Mouse (Mus musculus) right cerebral cortex, postnatal 36 days (tissue): ENCODE results near the gene Ddx46.
"Not testable (repeated sequence)": the region's sequence is repeated elsewhere in the genome, so short reads cannot be mapped to it uniquely, and the experiment has no call there.

Experiments used
- DNase-seq, 2 experiments: peaks; one replicate each; pipeline ENCODE4 v3.0.0; 2022; ENCODE audit warnings: low spot score in 2 of 2, mixed read lengths in 1 of 2

The Ddx46 gene

DNA sequence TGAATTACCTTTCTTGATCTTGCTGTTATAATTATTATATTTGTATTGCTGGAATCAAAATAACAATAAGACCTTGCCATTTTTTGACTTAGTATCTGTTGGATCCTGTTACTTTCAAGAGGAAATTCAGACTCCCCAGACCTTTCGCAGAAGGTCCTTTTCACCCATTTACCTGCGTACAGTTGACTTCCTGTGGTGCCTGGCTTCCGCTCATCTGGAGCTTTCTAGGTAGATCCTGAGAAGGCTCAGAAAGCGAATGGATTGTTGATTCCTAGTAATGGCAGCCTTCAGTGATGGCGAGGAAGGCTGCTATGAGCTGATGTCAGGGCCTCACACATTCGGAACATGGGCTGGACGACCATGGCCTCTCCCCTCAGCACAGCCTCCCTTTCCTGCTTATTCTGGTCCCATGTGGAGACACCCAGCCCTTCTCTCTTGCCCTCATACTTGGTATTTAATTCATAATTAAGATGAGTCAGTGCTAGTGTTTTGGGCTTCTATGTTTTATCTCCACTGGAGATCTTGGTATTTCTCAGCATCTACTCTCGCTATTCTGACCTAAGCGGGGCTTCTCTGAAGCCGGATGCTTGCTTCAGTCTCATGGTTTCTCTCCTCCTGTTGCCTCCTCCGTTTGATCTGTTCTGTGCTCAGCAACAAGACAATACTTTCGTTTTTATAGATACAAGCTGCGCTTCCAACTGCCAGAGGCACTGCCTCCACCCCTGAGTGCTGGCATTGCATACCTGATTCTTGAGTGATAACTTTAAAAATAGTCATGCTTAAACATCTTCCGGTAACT, 1.6 kb downstream of the Ddx46 start:
- no peak for DNase-seq

DNA sequence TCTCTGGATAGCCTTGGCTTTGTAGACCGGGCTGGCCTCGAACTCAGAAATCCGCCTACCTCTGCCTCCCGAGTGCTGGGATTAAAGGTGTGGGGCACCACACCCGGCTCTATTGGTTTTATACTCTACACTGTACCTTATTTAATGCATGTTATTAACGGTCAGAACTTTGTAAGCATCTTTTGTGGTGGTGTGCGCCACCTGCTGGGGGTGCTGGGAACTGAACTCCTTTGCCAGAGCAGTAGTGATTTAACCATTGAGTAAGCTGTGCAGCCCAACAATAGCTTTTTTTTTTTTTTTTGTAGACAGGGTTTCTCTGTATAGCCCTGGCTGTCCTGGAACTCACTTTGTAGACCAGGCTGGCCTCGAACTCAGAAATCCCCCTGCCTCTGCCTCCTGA, 5.7 kb downstream of the Ddx46 start:
- peak; percentile 58 to 67 for DNase-seq

DNA sequence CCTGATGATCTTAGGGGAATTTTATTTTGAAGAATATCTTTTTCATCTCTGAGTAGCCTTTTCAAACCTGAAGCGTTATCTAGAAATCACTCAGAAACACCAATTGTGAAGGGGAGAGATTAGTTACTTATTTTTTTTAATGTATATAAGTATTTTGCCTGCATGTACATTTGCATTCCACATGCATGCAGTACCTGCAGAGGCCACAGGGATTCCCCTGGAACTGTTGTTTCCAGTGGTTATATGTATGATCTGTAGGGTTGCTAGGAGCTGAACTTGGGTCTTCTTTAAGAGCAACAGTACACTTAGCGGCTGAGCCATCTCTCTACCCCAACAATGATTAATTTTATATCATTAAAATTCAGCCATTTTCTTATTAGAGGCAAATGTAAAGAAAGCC, 9.7 kb downstream of the Ddx46 start:
- DNase-seq = no peak

DNA sequence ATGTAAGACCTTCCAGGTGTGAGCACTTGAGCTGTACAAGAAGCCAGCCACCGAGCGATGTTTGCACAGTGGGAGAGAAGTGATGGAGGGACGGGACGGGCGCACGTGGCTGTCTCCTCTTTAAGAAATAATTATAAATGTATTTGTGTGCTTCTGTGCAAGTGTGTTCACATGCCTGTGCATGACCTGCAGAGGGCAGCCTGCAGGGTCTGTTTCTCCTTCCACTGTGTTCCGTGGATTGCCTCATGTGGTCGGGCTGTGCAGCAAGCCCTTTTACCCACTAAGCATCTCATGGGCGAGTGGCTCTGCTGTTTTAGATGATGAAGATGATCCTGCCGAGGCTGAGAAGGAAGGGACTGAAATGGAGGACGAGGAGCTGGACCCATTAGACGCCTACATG, 15.3 kb downstream of the Ddx46 start:
- no peak for DNase-seq

DNA sequence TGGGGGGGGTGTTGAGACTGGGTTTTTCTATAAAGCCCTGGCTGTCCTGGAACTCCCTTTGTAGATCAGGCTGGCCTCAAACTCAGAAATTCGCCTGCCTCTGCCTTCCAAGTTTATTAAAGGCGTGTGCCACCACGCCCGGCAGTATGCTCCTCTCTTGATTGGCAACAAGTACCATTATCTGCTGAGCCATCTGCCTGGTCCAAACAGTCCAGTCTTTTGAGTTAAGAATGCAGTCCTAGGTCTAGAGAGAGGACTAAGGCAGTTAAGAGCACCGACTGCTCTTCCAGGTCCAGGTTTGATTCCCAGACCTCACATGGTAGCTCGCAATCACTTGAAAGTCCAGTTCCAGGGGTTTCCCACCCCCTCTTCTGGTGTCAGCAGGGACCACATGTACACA, 16.2 kb downstream of the Ddx46 start:
- DNase-seq = no peak

DNA sequence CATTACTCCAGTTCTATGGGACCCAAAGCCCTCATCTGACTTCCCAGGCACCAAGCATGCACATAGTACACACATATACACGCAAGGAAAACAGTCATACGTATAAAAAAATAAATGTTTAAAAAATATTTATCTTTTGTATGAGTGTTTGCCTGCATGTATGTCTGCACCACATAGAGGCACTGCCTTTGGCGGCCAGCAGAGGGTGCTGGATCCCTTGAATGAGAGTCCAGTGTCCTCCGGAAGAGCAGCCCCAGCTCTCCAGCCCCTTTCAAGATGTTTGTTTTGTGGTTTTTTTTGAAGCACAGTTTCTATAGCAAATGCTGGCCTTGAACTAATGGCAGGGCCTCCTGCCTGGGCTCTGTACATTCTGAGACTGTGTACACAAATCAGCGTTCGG, 33.7 kb downstream of the Ddx46 start:
- no peak for DNase-seq

DNA sequence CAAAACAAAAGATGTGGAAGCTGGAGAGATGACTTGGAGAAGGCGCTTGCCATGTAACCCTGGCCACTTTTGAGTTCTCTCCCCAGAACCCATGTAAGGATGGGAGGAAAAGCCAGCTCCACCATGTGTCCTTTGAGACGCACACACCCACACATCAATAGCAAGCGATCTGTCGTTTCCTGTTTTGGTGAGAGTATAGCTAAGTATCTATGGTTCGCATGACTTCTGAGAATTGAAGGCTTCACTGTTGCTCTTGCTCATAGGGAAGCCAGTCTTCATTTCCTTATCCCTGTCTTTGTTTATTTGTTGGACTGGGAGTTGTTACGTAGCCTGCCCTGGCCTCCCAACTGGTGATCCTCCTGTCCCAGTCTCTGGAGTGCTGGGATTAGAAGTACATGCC, 37.9 kb downstream of the Ddx46 start:
- DNase-seq = no peak

DNA sequence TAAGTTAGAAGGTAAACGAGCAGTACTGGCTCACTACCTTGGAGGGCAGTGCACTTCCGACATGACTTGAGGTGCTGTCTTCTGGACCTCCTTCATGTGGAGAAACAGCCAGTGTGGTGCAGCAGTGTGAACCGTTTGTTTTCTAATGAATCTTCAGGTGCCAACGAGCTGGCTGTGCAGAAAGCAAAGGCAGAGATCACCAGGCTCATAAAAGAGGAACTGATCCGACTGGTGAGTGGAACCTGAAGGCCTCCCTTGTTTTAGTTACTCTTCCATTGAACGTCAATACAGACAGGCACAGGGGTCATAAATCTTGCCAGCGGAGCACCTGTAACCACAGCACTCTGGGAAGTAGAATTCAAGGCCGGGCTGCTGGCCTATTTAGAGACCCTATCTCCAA, 42.5 kb downstream of the Ddx46 start:
- DNase-seq = no peak

DNA sequence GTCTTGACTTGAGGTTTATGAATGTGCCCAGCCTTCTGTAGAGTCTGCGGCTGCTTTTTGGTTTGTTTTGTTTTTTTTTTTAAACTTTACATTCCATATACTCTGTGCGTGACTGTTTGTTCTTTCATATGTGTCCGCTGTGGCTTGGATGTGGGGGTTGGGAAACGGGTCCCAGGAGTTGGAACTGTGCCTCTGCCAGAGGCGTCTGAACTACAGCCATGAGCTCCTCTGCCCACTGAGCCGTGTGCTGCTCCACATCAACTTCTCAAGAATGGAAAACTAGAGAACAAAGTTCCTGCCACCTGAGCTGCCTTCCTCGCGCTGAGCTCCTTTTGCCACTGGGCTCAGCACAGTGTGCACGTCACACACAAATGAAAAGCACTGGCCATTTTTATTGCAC, 47.4 kb downstream of the Ddx46 start:
- DNase-seq = no peak

DNA sequence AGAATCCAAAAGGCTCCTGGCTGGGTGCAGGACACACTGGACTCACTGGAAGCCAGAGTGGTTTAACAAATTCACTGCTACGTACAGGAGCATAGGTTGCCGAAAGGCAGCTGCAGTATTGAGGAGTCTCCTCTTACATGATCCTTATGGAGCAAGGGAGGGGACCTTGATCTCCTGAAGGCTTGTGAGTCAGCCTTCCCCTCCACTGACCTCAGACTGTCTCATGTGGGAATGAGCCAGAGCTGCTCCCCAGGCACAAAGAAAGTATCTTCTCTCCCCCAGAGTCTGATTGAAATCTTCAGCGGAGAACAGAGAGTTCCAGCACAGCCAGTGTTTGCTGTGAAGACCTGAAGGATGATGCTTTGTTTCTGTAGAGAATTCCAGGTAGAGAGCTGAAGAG, 48.8 kb downstream of the Ddx46 start:
- DNase-seq = no peak

DNA sequence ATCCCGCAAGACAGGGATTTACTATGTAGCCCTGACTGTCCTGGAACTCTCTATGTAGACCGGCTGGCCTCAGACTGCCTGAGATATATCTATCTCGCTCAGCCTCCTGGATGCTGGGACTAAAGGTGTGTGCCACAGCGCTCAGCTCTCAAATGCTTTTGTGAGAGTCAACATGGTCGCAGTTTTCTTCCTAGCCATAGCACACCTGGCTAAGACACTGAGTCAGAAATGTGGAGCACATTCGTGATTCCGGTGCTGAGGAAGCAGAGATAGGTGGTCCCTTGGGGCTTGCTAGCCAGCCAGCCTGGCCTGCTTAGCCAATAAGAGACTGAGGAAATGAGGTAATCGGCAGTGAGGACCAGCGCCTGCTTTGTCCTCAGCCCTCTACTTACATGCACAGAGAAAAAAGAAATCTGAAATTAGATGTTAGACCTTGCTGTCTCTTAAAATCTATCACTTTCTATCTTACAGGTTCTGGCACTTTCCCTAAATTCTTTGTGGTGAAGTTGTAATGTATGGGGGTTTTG, 51.3 kb downstream of the Ddx46 start:
- no peak for DNase-seq

DNA sequence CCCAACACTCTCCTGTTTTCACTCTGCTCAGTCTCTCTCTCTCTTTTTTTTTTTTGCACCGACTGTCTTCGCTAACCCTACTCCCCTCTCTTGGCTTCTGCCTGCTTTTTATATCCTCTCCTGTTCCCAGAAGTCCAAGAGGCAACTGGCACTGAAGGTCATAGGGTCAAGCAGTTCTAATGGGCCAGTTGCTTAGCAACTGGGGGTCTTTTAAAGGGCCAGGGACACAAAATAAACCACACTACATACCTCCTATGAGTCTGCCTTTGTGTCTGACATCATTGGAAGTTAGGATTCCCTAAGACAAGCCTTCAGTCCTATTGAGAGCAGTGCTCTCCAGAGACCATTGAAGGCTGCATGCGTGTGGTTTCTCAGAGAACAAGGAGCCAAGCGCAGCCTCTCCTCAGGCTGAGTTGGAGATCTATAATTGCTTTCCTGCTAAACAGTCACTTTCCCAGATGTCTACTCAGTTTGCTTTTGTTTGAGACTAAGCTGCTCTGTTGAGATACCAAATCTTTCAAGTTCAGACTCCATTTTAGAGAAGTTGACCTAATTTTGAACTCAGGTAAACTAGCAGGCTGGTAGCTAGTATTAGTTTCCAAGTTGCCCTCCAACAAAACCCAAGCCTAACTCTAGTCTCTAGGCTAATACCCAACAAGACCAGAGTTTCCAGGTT, 53.2 kb downstream of the Ddx46 start:
- no peak for DNase-seq

DNA sequence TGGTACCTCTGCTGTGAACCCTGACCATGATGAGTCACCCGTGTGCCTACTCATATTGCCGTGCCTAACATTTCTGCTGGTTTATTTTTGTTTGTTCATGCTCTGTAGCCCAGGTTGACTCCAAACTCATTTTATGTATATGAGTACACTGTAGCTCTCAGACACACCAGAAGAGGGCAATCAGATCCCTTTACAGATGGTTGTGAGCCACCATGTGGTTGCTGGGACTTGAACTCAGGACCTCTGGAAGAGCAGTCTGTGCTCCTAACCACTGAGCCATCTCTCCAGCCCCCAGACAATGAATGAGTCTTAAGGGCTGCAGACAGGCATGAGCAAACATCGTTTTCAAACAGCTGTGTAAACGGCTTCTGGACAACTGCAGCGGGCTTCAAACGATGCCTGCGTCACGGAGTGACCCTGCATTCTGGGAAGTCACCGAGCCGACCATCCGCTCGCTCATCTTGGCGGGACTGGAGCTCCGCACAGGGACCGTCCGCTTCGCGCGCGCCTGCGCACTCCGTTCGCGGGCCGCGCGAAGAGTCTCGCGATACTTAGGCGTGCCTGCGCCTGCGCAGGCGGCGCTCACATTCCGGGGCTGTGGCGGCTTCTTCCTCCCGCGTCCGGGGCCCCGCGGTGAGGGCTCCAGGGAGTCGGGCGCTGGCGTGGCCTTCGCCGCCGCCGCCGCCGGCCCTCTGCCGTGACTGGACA, 57.9 kb downstream of the Ddx46 start, which contains the start of gene B230219D22Rik:
B230219D22Rik (plus strand) TSS at position 590 of the 708 bp plus-strand sequence.
- DNase-seq = peak; percentile 80 to 82

DNA sequence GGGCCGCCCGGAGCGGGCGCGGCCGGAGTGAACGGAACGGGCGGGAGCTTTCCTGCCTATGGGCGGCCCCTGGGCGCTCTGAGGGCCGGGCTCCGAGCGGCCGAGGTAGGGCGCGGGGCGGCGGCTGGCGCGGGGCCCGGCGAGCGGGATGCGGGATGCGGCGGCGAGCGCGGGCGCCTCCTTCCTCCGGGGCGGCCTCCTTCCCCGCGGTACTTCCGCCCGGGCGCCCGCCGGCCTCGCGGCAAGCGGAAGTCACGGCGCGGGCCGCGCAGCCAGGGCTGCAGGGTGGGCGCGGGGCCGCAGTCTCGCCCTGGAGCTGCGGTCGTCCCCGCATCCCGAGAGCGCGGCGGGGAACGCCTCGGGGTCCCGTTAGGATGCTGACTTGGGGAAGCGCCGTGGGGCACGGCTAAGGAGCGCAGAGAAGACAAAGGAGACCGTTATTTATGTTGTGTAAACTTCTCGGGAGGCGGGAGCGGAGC, 58.5 kb downstream of the Ddx46 start:
- peak in 1 of 2 experiments; percentile 6 for DNase-seq

DNA sequence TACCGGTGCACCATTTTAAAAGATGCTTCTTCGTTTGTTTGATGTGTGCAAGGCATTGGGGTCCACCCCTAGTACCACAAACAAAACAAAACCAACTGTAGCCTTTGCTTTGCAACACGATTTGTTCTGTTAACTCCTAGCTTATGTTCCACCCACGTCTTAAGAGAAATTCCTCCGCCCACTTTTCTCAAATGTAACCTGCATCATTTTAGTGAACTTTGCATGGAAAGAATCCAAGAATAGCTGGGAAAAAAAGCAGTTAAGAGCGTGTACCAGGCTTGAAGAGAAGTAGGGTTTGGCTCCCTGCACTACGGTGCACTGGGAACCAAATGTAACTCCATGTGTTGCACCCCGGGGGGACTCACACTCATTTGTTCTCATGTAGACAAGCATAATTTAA, 59.3 kb downstream of the Ddx46 start:
- no peak for DNase-seq

DNA sequence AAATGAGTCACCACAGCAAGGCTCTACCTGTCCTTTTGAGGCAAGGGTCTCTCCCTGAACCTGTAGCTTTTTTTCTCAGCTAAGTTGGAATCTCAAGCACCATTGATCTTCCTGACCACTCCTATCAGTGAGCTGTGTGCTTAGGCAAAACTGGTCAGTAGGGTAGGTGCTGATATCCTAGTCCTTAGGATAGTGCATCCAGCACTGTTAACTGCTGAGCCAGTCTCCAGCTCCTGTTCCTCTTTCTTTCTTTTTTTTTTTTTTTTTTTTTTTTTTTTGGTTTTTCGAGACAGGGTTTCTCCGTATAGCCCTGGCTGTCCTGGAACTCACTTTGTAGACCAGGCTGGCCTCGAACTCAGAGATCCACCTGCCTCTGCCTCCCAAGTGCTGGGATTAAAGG, 61.2 kb downstream of the Ddx46 start:
- DNase-seq = not testable (repeated sequence)

DNA sequence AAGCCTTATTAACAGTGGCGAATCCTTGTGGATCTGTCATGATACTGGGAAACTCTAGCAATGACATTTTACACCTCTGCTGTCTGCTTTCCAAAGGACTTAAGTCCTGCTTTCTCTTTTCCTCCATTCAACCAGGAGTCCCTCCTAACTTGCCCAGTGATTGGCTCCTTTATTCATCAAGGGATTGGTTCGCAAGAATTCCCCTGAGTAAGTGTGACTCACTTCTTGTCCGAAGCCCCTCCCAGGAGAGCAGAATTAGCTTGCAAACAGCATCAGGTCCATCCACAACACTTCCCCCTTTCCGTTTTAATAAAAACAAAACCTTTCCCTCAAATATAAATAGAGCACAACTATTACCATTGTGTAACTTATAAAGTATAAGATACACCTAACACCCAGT, 69.5 kb downstream of the Ddx46 start:
- no peak for DNase-seq

DNA sequence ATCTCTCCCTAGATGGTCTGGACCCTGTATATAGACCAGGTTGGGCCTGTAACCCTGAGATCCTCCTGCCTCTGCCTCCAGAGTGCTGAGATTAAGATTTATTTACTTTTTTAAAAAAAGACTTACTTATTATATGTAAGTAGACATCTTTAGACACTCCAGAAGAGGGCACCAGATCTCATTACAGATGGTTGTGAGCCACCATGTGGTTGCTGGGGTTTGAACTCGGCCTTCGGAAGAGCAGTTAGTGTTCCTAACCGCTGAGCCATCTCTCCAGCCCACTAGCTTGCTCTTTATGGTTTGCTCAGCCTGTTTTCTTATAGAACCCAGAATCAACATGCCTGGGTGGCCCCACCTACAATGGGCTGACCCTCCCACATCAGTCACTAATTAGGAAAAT, 78.0 kb downstream of the Ddx46 start:
- no peak for DNase-seq

DNA sequence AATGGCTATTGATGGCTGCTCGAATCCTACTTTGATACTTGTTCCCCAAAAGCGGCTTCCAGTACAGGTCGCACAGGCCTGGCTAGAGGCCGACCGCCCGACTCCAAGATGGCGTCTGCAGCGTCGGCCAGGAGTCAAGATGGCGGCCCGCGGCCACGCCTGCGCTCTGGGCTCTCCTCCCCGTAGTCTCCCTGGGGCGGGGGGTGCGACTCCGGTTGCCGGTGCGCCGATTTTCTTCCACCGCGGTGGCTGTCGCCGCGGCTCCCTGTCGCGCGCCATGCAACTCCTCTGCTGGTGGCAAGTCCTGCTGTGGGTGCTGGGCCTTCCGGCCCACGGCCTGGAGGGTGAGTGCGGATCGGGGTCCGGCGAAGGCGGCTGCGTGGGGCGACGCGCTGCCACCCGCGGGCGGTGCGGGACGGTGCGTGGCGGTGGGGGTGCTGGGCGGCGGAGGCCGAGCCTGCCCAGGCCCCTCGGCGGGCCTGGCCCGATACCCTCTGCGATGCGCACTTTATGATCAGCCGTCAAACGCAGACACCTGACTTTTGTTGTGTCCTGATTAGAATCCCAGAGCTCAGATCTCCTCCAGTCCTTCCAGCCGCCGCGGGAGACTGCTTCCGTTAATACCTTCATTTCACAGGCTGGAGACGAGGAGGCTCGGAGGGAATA, 79.8 kb downstream of the Ddx46 start, which contains the start of gene Txndc15:
Txndc15 (plus strand) TSS at position 150 of the 666 bp plus-strand sequence.
- DNase-seq = peak; percentile 77 to 80

DNA sequence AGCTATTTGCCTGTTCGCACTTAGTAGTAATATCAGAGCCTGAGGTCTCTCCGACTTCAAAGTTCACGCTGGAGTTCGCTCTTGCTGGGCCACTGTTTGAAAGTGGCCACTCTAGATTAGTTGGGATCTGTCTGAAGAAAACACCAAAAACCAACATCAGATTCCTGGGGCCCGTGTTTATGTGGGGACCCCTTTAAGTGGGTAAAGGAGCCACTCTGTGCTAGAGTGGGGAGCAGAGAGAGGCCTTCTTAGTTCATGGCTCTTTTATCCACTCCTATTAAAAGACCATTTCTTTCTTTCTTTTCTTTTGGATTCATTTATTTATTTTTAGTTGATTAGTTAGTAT, 80.3 kb downstream of the Ddx46 start:
- no peak for DNase-seq

DNA sequence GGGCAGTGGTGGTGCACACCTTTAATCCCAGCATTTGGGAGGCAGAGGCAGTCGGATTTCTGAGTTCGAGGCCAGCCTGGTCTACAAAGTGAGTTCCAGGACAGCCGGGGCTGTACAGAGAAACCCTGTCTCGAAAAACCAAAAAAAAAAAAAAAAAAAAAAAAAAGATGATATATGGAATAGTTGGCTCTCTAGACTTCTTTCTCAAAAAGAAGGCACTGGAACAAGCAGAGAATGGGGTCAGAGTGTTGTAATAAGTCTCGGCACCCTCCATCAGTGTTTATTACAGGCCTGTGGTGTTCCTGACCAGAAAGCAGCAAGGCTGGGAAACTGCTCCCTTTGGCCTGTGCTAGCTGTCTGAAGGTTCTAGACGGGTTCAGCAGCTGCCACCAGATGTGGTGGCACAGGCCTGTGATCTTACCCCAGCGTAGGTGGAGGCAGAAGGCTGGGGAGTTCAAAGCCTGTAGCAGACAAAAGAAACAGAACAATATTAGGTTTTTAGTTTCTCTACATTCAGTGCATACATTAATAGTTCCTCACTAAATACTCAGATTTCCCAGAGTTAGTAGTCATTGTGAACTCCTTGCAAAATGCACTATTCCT, 81.2 kb downstream of the Ddx46 start:
- no peak for DNase-seq
